Mouse (Mus musculus) hindbrain, embryonic 14.5 days (tissue): ENCODE data around the gene Psmd9. TPM values are rescaled to one million over a fixed set of nuclear protein-coding genes. Genes with fewer than 3 reads are reported as not detected.

Experiments used
- ATAC-seq: fragments of 200-750 bp; cut with Nextera tagmentation; 2 replicates; pipeline ENCODE4 v1.8.0; 2017; ENCODE audit warnings: moderate number of reproducible peaks, mild to moderate bottlenecking, moderate TSS enrichment, moderate library complexity; ENCODE audit not compliant: low FRiP score
- DNase-seq: peaks from one replicate; pipeline ENCODE4 v3.0.0-alpha.2; 2015; ENCODE audit warnings: low spot score
- H3K27ac ChIP-seq: fragments of 300-500 bp; sonication (generic); 2 replicates; pipeline ENCODE4 v1.5.1; 2014; ENCODE audit warnings: mild to moderate bottlenecking, moderate library complexity
- H3K27me3 ChIP-seq: fragments of 300-500 bp; sonication (generic); 2 replicates; pipeline ENCODE4 v1.6.1; 2014; ENCODE audit warnings: mild to moderate bottlenecking, low read length, mixed read lengths; ENCODE audit not compliant: control insufficient read depth, insufficient read depth
- H3K36me3 ChIP-seq: fragments of 300-500 bp; sonication (generic); replicated peaks from 2 replicates; pipeline ENCODE4 v1.6.1; 2014; ENCODE audit not compliant: control insufficient read depth, insufficient read depth
- H3K4me1 ChIP-seq: fragments of 300-500 bp; sonication (generic); replicated peaks from 2 replicates; pipeline ENCODE4 v1.6.1; 2014; ENCODE audit warnings: antibody characterized with exemption, low read length, mixed read lengths; ENCODE audit not compliant: control insufficient read depth, insufficient read depth
- H3K4me2 ChIP-seq: fragments of 300-500 bp; sonication (generic); replicated peaks from 2 replicates; pipeline ENCODE4 v1.6.1; 2014; ENCODE audit warnings: mild to moderate bottlenecking, moderate library complexity
- H3K4me3 ChIP-seq: fragments of 300-500 bp; sonication (generic); replicated peaks from 2 replicates; pipeline ENCODE4 v1.5.1; 2014; ENCODE audit warnings: mild to moderate bottlenecking, low read length
- H3K9ac ChIP-seq: fragments of 300-500 bp; sonication (generic); 2 replicates; pipeline ENCODE4 v1.6.1; 2014
- H3K9me3 ChIP-seq: fragments of 300-500 bp; sonication (generic); 2 replicates; pipeline ENCODE4 v1.6.1; 2016; ENCODE audit warnings: low read length; ENCODE audit not compliant: control insufficient read depth
- WGBS: fragments of 180-500 bp; shearing (Covaris S2); extraction: QIAGEN DNeasy Blood & Tissue Kit; methylation state at CpG from one replicate; pipeline ENCODE4 v1.1.7; 2014; 5-methylcytosine and 5-hydroxymethylcytosine counted together
- polyA plus RNA-seq: library from polyadenylated mRNA; unstranded; fragments of >200 nt; fragmentation: Nextera tagmentation; extraction: Ambion mirVana; gene quantifications from 2 replicates; pipeline ENCODE4 v1.2.1, GENCODE M21; 2014

The Psmd9 gene
- 59.1 and 66.8 TPM in 2 replicates for polyA plus RNA-seq

GRCm38 (mm10) chr5:123169284-123169683 is at the start of gene Psmd9:
Gene Psmd9 (plus strand): TSS chr5:123169413.
- no peak within 1 kb of the TSS for H3K4me2 ChIP-seq
- no peak within 1 kb of the TSS for H3K27ac ChIP-seq
- H3K4me3 ChIP-seq: no peak within 1 kb of the TSS
- H3K36me3 ChIP-seq: peaks cover 22% of the 10 kb centered on the region
- no peak for DNase-seq
- no peak within 1 kb of the TSS for H3K9ac ChIP-seq
- no peaks in the 10 kb centered on the region for H3K27me3 ChIP-seq
- 83% methylated on average over 5 of the region's 5 CpGs for WGBS
- ATAC-seq: no peak
- H3K4me1 ChIP-seq: no peaks in the 10 kb centered on the region; the same call in 1 of the 2 replicates
- H3K9me3 ChIP-seq: no peaks in the 10 kb centered on the region

- H3K4me1 ChIP-seq: no peaks in the 10 kb centered on the region
- H3K4me3 ChIP-seq: no peak overlapping the region
- no peak overlapping the region for H3K4me2 ChIP-seq
- H3K9me3 ChIP-seq: no peaks in the 10 kb centered on the region
- H3K27me3 ChIP-seq: no peaks in the 10 kb centered on the region
- no peak; the same call in 1 of the 2 replicates for ATAC-seq
- H3K9ac ChIP-seq: no peak overlapping the region
- H3K36me3 ChIP-seq: peaks cover 10% of the 10 kb centered on the region
- no peak for DNase-seq
- WGBS: 52% methylated on average over 7 of the region's 7 CpGs
- no peak overlapping the region for H3K27ac ChIP-seq
Observed at GRCm38 (mm10) chr5:123120624-123121215, 48.5 kb upstream of the Psmd9 start.

- 95% methylated on average over 4 of the region's 4 CpGs for WGBS
- Histone ChIP-seq H3K27me3 (no peaks in the 10 kb centered on the region), H3K4me2 (no peak overlapping the region), H3K27ac (no peak overlapping the region), H3K4me3 (no peak overlapping the region), H3K4me1 (no peaks in the 10 kb centered on the region), H3K9ac (no peak overlapping the region), H3K36me3 (peaks cover 24% of the 10 kb centered on the region), H3K9me3 (no peaks in the 10 kb centered on the region)
- ATAC-seq (no peak), DNase-seq (no peak)
Observed at GRCm38 (mm10) chr5:123122181-123122580, 47.0 kb upstream of the Psmd9 start.

- Histone ChIP-seq H3K9me3 (no peaks in the 10 kb centered on the region), H3K4me2 (no peak overlapping the region), H3K27ac (no peak overlapping the region), H3K4me1 (no peaks in the 10 kb centered on the region), H3K4me3 (no peak overlapping the region), H3K27me3 (no peaks in the 10 kb centered on the region), H3K36me3 (peaks cover 50% of the 10 kb centered on the region), H3K9ac (no peak overlapping the region)
- no peak for DNase-seq
- 86% methylated on average over 6 of the region's 6 CpGs for WGBS
- ATAC-seq: no peak
Observed at GRCm38 (mm10) chr5:123125105-123125504, 44.1 kb upstream of the Psmd9 start.

GRCm38 (mm10) chr5:123125638-123126406 is 43.4 kb upstream of the Psmd9 start:
- WGBS: 85% methylated on average over 18 of the region's 18 CpGs
- H3K4me2 ChIP-seq: no peak overlapping the region
- no peak overlapping the region for H3K9ac ChIP-seq
- H3K36me3 ChIP-seq: peaks cover 55% of the 10 kb centered on the region
- H3K27me3 ChIP-seq: no peaks in the 10 kb centered on the region
- no peaks in the 10 kb centered on the region for H3K9me3 ChIP-seq
- no peaks in the 10 kb centered on the region; the same call in 1 of the 2 replicates for H3K4me1 ChIP-seq
- no peak for ATAC-seq
- H3K27ac ChIP-seq: no peak overlapping the region
- no peak overlapping the region for H3K4me3 ChIP-seq
- no peak for DNase-seq

- no peak overlapping the region for H3K4me3 ChIP-seq
- no peaks in the 10 kb centered on the region for H3K27me3 ChIP-seq
- peaks cover 6% of the 10 kb centered on the region for H3K4me1 ChIP-seq
- ATAC-seq: no peak
- no peaks in the 10 kb centered on the region for H3K9me3 ChIP-seq
- no peak overlapping the region for H3K4me2 ChIP-seq
- no peak for DNase-seq
- no peak overlapping the region for H3K27ac ChIP-seq
- 80% methylated on average over 6 of the region's 6 CpGs for WGBS
- no peak overlapping the region for H3K9ac ChIP-seq
- peaks cover 55% of the 10 kb centered on the region for H3K36me3 ChIP-seq
Observed at GRCm38 (mm10) chr5:123127031-123127430, 42.2 kb upstream of the Psmd9 start.

GRCm38 (mm10) chr5:123128426-123129169 is 40.6 kb upstream of the Psmd9 start:
- Histone ChIP-seq H3K27me3 (no peaks in the 10 kb centered on the region), H3K36me3 (peaks cover 56% of the 10 kb centered on the region), H3K4me2 (no peak overlapping the region), H3K4me3 (no peak overlapping the region), H3K4me1 (peaks cover 20% of the 10 kb centered on the region), H3K9me3 (no peaks in the 10 kb centered on the region), H3K9ac (no peak overlapping the region), H3K27ac (no peak overlapping the region)
- ATAC-seq (no peak), DNase-seq (no peak)
- WGBS: 63% methylated on average over 10 of the region's 10 CpGs

- no peaks in the 10 kb centered on the region for H3K27me3 ChIP-seq
- H3K4me2 ChIP-seq: no peak overlapping the region
- peaks cover 59% of the 10 kb centered on the region for H3K36me3 ChIP-seq
- DNase-seq (no peak), ATAC-seq (no peak)
- H3K27ac ChIP-seq: no peak overlapping the region
- peaks cover 26% of the 10 kb centered on the region for H3K4me1 ChIP-seq
- 86% methylated on average over 10 of the region's 10 CpGs for WGBS
- no peak overlapping the region for H3K4me3 ChIP-seq
- no peak overlapping the region for H3K9ac ChIP-seq
- H3K9me3 ChIP-seq: no peaks in the 10 kb centered on the region
Observed at GRCm38 (mm10) chr5:123129170-123129757, 39.9 kb upstream of the Psmd9 start.
